Comparison of ENCODE assay signal across 12 mouse cellular contexts in the genomic region with DNA sequence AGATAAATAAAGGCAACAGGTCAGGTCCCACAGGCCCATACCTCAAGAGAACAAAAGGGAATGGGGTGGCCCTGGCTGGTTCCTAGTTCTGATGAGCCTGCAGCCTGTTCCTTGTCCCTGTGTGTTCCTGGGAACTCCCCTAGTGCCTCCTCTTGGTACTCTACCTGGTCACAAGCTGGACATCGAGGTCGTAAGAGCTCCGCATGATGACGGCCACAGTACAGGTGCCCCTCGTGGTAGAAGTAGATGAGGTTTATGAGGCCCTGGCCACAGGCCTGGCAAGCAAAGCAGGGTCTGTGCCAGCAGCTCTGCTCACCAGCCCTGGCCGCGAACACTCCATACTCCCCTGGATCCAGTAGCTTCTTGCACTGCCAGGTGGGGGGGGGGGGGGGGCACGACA. TPM values are rescaled to one million over a fixed set of nuclear protein-coding genes. Genes with fewer than 3 reads are reported as not detected.
DNase-seq lines count a peak whose midpoint lies in the region; ATAC-seq and TF ChIP-seq lines count a peak whose summit lies in the region.
"Had no signal": no experiment of that assay in that cellular context is flagged by ENCODE, and none has a peak within 500 bp of the region (broad histone marks: within the 10 kb centered on the region; RNA-seq: fewer than 3 reads in every experiment).

No protein-coding gene starts in this region.

- no peaks in the 10 kb centered on the region for H3K27me3 ChIP-seq in hindbrain, embryonic 14.5 days (ENCODE audit: control insufficient read depth, insufficient read depth, low read length)
- H3K27me3 ChIP-seq in midbrain, embryonic 16.5 days (ENCODE audit: control insufficient read depth, insufficient read depth, low read depth, low read length), result no peaks in the 10 kb centered on the region

- no peaks in the 10 kb centered on the region for H3K9me3 ChIP-seq in hindbrain, embryonic 14.5 days (ENCODE audit: control insufficient read depth, low read length)
- no peaks in the 10 kb centered on the region for H3K9me3 ChIP-seq in midbrain, embryonic 16.5 days (replicated peaks; ENCODE audit: control insufficient read depth, low read length, poor library complexity, severe bottlenecking)

- peak; percentile 57 for DNase-seq in cerebellum, adult 11-12 months
- no peak for DNase-seq in cerebellum, adult 8-10 months
- no peak for DNase-seq in left cerebral cortex, adult 2 months (ENCODE audit: extremely low spot score in 1 of 2, low spot score in 2 of 2)
- DNase-seq in left cerebral cortex, postnatal 25 days (ENCODE audit: low spot score in 2 of 2), result no peak
- no peak for DNase-seq in hindbrain, embryonic 14.5 days (ENCODE audit: low spot score)
- DNase-seq: adrenal gland, postnatal 36 days; kidney, postnatal 14 days; lung, adult 18-20 months had no signal

- peak overlapping the region; percentile 93 for H3K4me3 ChIP-seq in left cerebral cortex, adult 2 months
- H3K4me3 ChIP-seq in hindbrain, embryonic 14.5 days (replicated peaks; ENCODE audit: low read length), result peak overlapping the region; percentile 64
- H3K4me3 ChIP-seq in midbrain, embryonic 16.5 days (ENCODE audit: low read depth, low read length), result peak overlapping the region; percentile 85; the same call in 1 of the 2 replicates

- H3K4me2 ChIP-seq in hindbrain, embryonic 14.5 days (replicated peaks), result peak overlapping the region; percentile 93
- peak overlapping the region; percentile 97 for H3K4me2 ChIP-seq in midbrain, embryonic 16.5 days (ENCODE audit: low read length)

- TF ChIP-seq CTCF in left cerebral cortex, adult 2 months (IDR thresholded peaks at IDR 0.05), result no peak; the same call in 1 of the 2 replicates

- H3K9ac ChIP-seq in hindbrain, embryonic 14.5 days, result peak overlapping the region; percentile 83
- no peak overlapping the region for H3K9ac ChIP-seq in midbrain, embryonic 16.5 days (ENCODE audit: low read depth, low read length)

- WGBS in hindbrain, embryonic 14.5 days, result 88% methylated on average over 7 of the region's 8 CpGs
- WGBS in midbrain, embryonic 16.5 days, result 84% methylated on average over 8 of the region's 8 CpGs

- peaks cover 12% of the 10 kb centered on the region for H3K36me3 ChIP-seq in hindbrain, embryonic 14.5 days (replicated peaks; ENCODE audit: control insufficient read depth, insufficient read depth)
- no peaks in the 10 kb centered on the region for H3K36me3 ChIP-seq in midbrain, embryonic 16.5 days (ENCODE audit: control insufficient read depth, insufficient read depth, low read length)

- H3K4me1 ChIP-seq in hindbrain, embryonic 14.5 days (replicated peaks; ENCODE audit: control insufficient read depth, insufficient read depth, low read length), result peaks cover 16% of the 10 kb centered on the region
- H3K4me1 ChIP-seq in midbrain, embryonic 16.5 days (ENCODE audit: control insufficient read depth, insufficient read depth, low read length), result peaks cover 31% of the 10 kb centered on the region

- no peak for ATAC-seq in hindbrain, embryonic 14.5 days (ENCODE audit: low FRiP score)
- no peak for ATAC-seq in midbrain, embryonic 16.5 days
- ATAC-seq in megakaryocyte progenitor cell, adult 5-6 weeks (replicated peaks; ENCODE audit: poor library complexity), result no peak
- no peak for ATAC-seq in activated CD4-positive, CD25-positive, alpha-beta regulatory T cell, adult 4 months

- no peak overlapping the region; the same call in 1 of the 2 replicates for H3K27ac ChIP-seq in left cerebral cortex, adult 2 months
- no peak overlapping the region for H3K27ac ChIP-seq in hindbrain, embryonic 14.5 days
- no peak overlapping the region for H3K27ac ChIP-seq in midbrain, embryonic 16.5 days (ENCODE audit: low read length)

- intact Hi-C loops in left cerebral cortex, adult 2 months (cut with DNase I), result loop anchor here (5.0 to 10.0 kb wide), 3 partner anchors 78 to 325 kb away; partner anchors contain the start of genes Bysl, Gm20517, Med20 and Mrps10
- intact Hi-C loops in left cerebral cortex, postnatal 25 days (cut with DNase I), result loop anchor here (2.0 to 5.0 kb wide), 4 partner anchors 78 to 412 kb away; partner anchors contain the start of genes Bysl, Ccnd3, Gm20517 and Med20

RNA-seq across cellular contexts. Expression of gene Frs3, which starts 1.1 kb away (rescaled TPM):
- total RNA-seq in left cerebral cortex, adult 2 months (2021), result 10 to 100 TPM; 27.5 to 31.0 TPM
- 10 to 100 TPM; 22.0 to 24.2 TPM for total RNA-seq in left cerebral cortex, postnatal 25 days (2021)
- polyA plus RNA-seq in hindbrain, embryonic 14.5 days (2014; fragmentation: Nextera tagmentation; extraction: Ambion mirVana), result 42.3 and 44.4 TPM in 2 replicates
- polyA plus RNA-seq in midbrain, embryonic 16.5 days (2015; fragmentation: Nextera tagmentation; extraction: Ambion mirVana), result 46.0 and 54.1 TPM in 2 replicates
- total RNA-seq in megakaryocyte progenitor cell, adult 5-6 weeks (2015), result 0.22 and 0.72 TPM in 2 replicates
- total RNA-seq in megakaryocyte progenitor cell, adult 5-6 weeks (2017), result 0.12 and 0.61 TPM in 2 replicates
- not detected for polyA plus RNA-seq in activated CD4-positive, CD25-positive, alpha-beta regulatory T cell, adult 4 months (2017; shearing (Covaris generic))

RNA-seq across cellular contexts. Expression of gene Tomm6, which starts 1.7 kb away (rescaled TPM):
- total RNA-seq in left cerebral cortex, adult 2 months (2021), result 100 to 1,000 TPM; 185 to 208 TPM
- 100 to 1,000 TPM; 209 to 215 TPM for total RNA-seq in left cerebral cortex, postnatal 25 days (2021)
- polyA plus RNA-seq in hindbrain, embryonic 14.5 days (2014; fragmentation: Nextera tagmentation; extraction: Ambion mirVana), result 283 and 327 TPM in 2 replicates
- polyA plus RNA-seq in midbrain, embryonic 16.5 days (2015; fragmentation: Nextera tagmentation; extraction: Ambion mirVana), result 252 and 268 TPM in 2 replicates
- 194 and 226 TPM in 2 replicates for total RNA-seq in megakaryocyte progenitor cell, adult 5-6 weeks (2015)
- total RNA-seq in megakaryocyte progenitor cell, adult 5-6 weeks (2017), result 49.9 and 72.6 TPM in 2 replicates
- polyA plus RNA-seq in activated CD4-positive, CD25-positive, alpha-beta regulatory T cell, adult 4 months (2017; shearing (Covaris generic)), result 100 to 1,000 TPM; 297 to 309 TPM

RNA-seq across cellular contexts. Expression of gene Gm21981, which starts 4.4 kb away (rescaled TPM):
- total RNA-seq in left cerebral cortex, adult 2 months (2021), result 1 to 10 TPM; 3.1 to 4.1 TPM
- 1 to 10 TPM; 3.3 to 3.8 TPM for total RNA-seq in left cerebral cortex, postnatal 25 days (2021)
- 4.8 and 7.1 TPM in 2 replicates for polyA plus RNA-seq in hindbrain, embryonic 14.5 days (2014; fragmentation: Nextera tagmentation; extraction: Ambion mirVana)
- 0.88 and 0.92 TPM in 2 replicates for polyA plus RNA-seq in midbrain, embryonic 16.5 days (2015; fragmentation: Nextera tagmentation; extraction: Ambion mirVana)
- total RNA-seq in megakaryocyte progenitor cell, adult 5-6 weeks (2015), result 0.54 TPM in 1 of 2 replicates, not detected in the other
- total RNA-seq in megakaryocyte progenitor cell, adult 5-6 weeks (2017), result not detected in 2 replicates
- not detected for polyA plus RNA-seq in activated CD4-positive, CD25-positive, alpha-beta regulatory T cell, adult 4 months (2017; shearing (Covaris generic))

RNA-seq across cellular contexts. Expression of gene Prickle4, which starts 4.6 kb away (rescaled TPM):
- total RNA-seq in left cerebral cortex, adult 2 months (2021), result 1 to 10 TPM; 5.2 to 6.5 TPM
- 1 to 10 TPM; 4.2 to 5.7 TPM for total RNA-seq in left cerebral cortex, postnatal 25 days (2021)
- polyA plus RNA-seq in hindbrain, embryonic 14.5 days (2014; fragmentation: Nextera tagmentation; extraction: Ambion mirVana), result 2.1 and 2.2 TPM in 2 replicates
- polyA plus RNA-seq in midbrain, embryonic 16.5 days (2015; fragmentation: Nextera tagmentation; extraction: Ambion mirVana), result 0.77 and 2.4 TPM in 2 replicates
- total RNA-seq in megakaryocyte progenitor cell, adult 5-6 weeks (2015), result 0.15 and 0.64 TPM in 2 replicates
- 0.33 and 1.4 TPM in 2 replicates for total RNA-seq in megakaryocyte progenitor cell, adult 5-6 weeks (2017)
- polyA plus RNA-seq in activated CD4-positive, CD25-positive, alpha-beta regulatory T cell, adult 4 months (2017; shearing (Covaris generic)), result not detected

RNA-seq across cellular contexts. Expression of gene Pgc, which starts 36.7 kb away (rescaled TPM):
- not detected for total RNA-seq in left cerebral cortex, adult 2 months (2021)
- not detected for total RNA-seq in left cerebral cortex, postnatal 25 days (2021)
- not detected in 2 replicates for polyA plus RNA-seq in hindbrain, embryonic 14.5 days (2014; fragmentation: Nextera tagmentation; extraction: Ambion mirVana)
- 0.13 TPM in 1 of 2 replicates, not detected in the other for polyA plus RNA-seq in midbrain, embryonic 16.5 days (2015; fragmentation: Nextera tagmentation; extraction: Ambion mirVana)
- total RNA-seq in megakaryocyte progenitor cell, adult 5-6 weeks (2015), result not detected in 2 replicates
- not detected in 2 replicates for total RNA-seq in megakaryocyte progenitor cell, adult 5-6 weeks (2017)
- not detected for polyA plus RNA-seq in activated CD4-positive, CD25-positive, alpha-beta regulatory T cell, adult 4 months (2017; shearing (Covaris generic))
- total RNA-seq: adrenal gland, postnatal 36 days; gastrocnemius, postnatal 4 days had no signal

Comparison
In these comparisons a context has a peak if more than half of its experiments do, and no peak if none do; other contexts are left out.
1. RNA of gene Frs3, which starts 1.1 kb away (total RNA-seq): 27.5 to 31.0 TPM in left cerebral cortex, adult 2 months and 22.0 to 24.2 TPM in left cerebral cortex, postnatal 25 days; 0.12 to 0.72 TPM in megakaryocyte progenitor cell, adult 5-6 weeks; every median in the first group is over 10 times any median in the second.
2. Peak in every context shown above with its lines, with median percentiles within 50 percentile points of each other: H3K4me3 ChIP-seq.